Mouse (Mus musculus): ENCODE measurements at regions not wholly inside any gene's neighbourhood (a gene's known extent, or its start where the extent isn't known, plus 50 kb on each side); places are given as distances from the start of the nearest gene placed in this dataset.

DNA sequence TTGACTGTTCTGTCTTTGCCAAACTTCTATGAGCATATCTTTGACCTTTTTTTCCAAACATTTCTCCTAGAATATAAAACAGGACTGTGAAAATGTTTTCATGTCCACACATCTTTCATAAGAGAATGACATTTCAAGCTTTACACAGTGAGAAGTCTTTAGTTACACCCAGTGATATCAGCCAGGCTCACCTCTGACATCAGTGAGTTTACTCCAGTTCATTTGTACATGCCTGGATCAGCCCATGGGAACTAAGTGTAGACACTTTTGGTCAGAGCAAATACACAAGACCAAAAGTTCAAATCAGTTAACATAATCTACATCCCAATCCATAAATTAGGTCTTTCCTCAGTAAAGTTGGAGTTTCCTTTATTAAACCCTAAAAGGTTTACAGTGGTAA is 171.4 kb downstream of the Gm13691 start:
- intact Hi-C loops (cut with DNase I): no loop called here
- DNase-seq: no peak

- DNase-seq: no peak
- intact Hi-C loops (cut with DNase I): no loop called here
Observed at GRCm38 (mm10) chr2:84173450-84173849, 183.1 kb downstream of the Gm13691 start.

GRCm38 (mm10) chr2:84183624-84184287 is 193.4 kb downstream of the Gm13691 start:
- intact Hi-C loops (cut with DNase I): loop anchor here (2.0 kb wide), 5 partner anchors 45 to 245 kb away; no protein-coding TSS in a partner anchor
- no peak for DNase-seq

DNA sequence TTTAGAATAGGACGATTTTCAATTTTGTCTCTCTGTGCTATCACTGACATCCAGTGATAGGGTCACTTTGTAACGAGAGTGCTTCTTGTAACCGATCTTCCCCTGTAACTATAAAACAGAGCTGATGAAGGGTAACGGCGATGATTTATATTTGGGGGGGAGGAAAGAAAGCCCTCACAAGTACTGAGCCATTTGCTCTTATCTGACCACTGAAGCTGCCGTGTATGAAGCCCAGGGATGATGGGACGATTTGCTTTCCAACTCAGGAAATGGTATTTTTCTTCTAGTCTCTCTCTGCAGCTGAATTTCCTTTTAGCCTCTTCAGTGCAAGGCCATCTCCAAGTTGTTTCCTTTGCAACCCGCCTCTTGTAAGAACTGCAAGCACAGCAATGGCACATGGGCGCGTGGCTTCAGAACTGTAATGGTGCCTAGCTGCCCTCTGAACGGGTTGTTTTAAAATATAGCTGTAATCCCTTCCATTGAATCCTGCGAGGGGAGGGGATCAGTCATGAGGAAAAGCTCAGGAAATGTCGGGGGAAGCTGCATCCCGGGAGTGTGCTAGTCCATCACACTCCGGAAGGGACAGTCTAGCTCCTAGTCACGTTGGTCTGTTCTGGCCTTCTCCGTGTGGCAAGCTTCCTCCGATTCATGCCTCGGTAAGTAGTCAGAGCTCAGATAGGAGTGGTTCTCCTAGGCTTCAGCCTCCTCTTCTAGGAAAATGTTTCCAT is 194.1 kb downstream of the Gm13691 start:
- DNase-seq: peak; percentile 28 to 43
- intact Hi-C loops (cut with DNase I): loop anchor here (2.0 to 5.0 kb wide), 6 partner anchors 44 to 244 kb away; no protein-coding TSS in a partner anchor

- intact Hi-C loops (cut with DNase I): loop anchor here (2.0 to 5.0 kb wide), 6 partner anchors 44 to 244 kb away; no protein-coding TSS in a partner anchor
- DNase-seq: no peak
Observed at GRCm38 (mm10) chr2:84185016-84185330, 194.6 kb downstream of the Gm13691 start.

- intact Hi-C loops (cut with DNase I): loop anchor here (2.0 to 5.0 kb wide), 2 partner anchors 61 to 237 kb away; no protein-coding TSS in a partner anchor
- DNase-seq: peak; percentile 52 to 57
Observed at GRCm38 (mm10) chr2:84186126-84186701, 195.9 kb downstream of the Gm13691 start.

GRCm38 (mm10) chr2:84187456-84187855 is 197.1 kb downstream of the Gm13691 start:
- intact Hi-C loops (cut with DNase I): loop anchor here (2.0 to 5.0 kb wide), 2 partner anchors 60 to 235 kb away; no protein-coding TSS in a partner anchor
- DNase-seq: no peak

- intact Hi-C loops (cut with DNase I): loop anchor here (5.0 kb wide), 1 partner anchor 58 kb away; no protein-coding TSS in a partner anchor
- no peak for DNase-seq
Observed at GRCm38 (mm10) chr2:84189302-84189701, 198.9 kb downstream of the Gm13691 start.

- DNase-seq: no peak
- intact Hi-C loops (cut with DNase I): no loop called here
Observed at GRCm38 (mm10) chr2:84217116-84217515, 208.1 kb downstream of the Calcrl start.

DNA sequence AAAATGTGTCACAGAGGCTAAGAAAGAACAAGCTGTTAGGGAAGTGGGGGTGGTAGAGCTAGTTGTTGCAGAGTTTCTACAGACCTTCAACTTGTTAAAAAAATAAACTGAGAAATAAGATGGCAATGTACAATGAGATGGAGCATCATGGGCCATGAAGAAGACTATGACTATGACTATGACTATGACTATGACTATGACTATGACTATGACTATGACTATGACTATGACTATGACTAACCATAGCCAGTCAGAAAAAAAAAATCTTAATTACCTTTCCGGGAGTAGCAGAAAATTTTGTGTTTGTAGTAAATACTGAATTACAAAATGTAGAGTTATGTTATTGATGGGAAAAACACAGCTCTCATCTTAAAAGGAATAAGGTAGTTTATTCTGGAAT is 203.2 kb downstream of the Calcrl start:
- intact Hi-C loops (cut with DNase I): no loop called here
- no peak for DNase-seq

DNA sequence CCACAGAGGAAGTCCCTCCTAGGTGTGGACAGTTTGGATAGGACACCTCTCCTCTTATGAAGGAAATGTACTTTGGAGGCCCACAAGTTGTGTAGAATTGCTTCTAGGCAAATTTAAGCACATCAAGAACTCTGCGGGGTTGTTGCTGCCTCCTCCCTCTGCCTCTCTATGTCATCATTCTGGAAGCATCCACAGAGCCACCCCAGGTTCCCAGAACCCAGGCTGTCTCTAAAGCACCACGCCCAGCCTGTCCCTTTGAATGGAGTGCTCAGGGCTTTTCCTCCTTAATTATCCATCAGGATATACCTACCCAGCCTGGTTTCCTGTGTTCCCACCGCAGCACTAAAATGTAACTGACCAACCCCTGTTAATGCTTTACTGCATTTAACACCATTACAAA is 195.4 kb downstream of the Calcrl start:
- DNase-seq: peak; percentile 25 to 34
- intact Hi-C loops (cut with DNase I): loop anchor here (2.0 kb wide), 1 partner anchor 45 kb away; no protein-coding TSS in a partner anchor

GRCm38 (mm10) chr2:84235641-84236040 is 189.6 kb downstream of the Calcrl start:
- no peak for DNase-seq
- intact Hi-C loops (cut with DNase I): no loop called here

- DNase-seq: no peak
- intact Hi-C loops (cut with DNase I): no loop called here
Observed at GRCm38 (mm10) chr2:84241244-84241643, 184.0 kb downstream of the Calcrl start.

GRCm38 (mm10) chr2:84241986-84242385 is 183.2 kb downstream of the Calcrl start:
- intact Hi-C loops (cut with DNase I): no loop called here

GRCm38 (mm10) chr2:84245900-84246299 is 179.3 kb downstream of the Calcrl start:
- no peak for DNase-seq
- intact Hi-C loops (cut with DNase I): loop anchor here (5.0 kb wide), 1 partner anchor 59 kb away; no protein-coding TSS in a partner anchor

More at GRCm38 (mm10) chr2:84241986-84242385, 183.2 kb downstream of the Calcrl start:
- DNase-seq: no peak

DNA sequence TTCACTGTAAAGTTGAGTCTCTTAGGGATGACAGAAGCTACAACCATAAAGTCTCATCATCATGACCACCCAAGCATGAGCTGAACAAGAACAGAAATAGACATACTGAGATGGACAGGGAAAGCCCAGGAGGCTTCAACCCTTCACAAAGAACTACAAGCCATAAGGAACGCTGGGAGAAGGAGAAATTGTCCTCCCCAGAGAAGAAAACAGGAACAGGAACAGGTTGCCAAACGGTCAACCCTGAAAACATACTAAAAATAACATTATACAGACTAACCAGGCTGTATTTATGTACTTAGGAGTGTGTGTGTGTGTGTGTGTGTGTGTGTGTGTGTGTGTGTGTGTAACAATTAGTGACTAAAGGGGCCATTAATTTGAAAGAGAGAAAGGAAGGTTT is 178.6 kb downstream of the Calcrl start:
- DNase-seq: no peak
- intact Hi-C loops (cut with DNase I): loop anchor here (5.0 kb wide), 1 partner anchor 59 kb away; no protein-coding TSS in a partner anchor

DNA sequence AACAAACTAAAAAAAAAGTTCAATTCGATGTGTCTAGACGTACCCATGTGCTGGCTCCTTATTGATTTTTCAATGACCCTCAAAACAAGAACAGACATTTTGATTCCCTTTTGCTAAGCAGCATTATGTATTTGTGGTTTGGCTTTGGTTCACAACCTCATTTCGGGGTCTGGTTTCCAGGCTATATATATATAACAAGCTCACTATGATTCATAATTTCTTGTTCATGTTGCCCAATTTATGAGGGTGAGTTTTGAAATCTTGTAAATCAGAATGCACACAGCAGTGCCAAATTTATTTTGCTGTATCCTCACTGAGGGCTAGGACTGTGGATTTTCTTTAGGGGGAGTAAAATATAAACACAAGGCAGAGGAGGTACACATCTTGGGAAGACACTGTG is 177.0 kb downstream of the Calcrl start:
- intact Hi-C loops (cut with DNase I): loop anchor here (5.0 kb wide), 1 partner anchor 61 kb away; no protein-coding TSS in a partner anchor

DNA sequence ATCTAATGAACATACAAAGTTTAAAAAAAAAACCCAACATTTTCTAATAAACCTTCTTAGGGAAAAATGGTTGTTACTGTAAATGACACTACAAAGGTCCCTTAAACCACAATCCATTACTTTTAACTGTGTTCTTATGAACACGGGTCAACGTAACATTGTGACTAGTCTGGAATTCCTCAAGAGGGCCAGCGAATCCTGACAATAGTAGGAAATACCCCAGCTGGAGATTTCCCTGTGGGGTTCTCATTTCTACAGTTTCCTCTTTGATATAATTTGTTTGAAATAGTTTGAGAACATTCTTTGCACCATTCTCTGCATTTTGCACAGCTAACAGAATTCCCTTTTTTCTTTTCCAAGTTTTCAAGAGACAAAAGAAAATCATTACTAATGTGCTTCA is 175.3 kb downstream of the Calcrl start:
- DNase-seq: no peak
- intact Hi-C loops (cut with DNase I): loop anchor here (5.0 kb wide), 1 partner anchor 63 kb away; no protein-coding TSS in a partner anchor

More for the DNA sequence above, 177.0 kb downstream of the Calcrl start:
- DNase-seq: no peak

DNA sequence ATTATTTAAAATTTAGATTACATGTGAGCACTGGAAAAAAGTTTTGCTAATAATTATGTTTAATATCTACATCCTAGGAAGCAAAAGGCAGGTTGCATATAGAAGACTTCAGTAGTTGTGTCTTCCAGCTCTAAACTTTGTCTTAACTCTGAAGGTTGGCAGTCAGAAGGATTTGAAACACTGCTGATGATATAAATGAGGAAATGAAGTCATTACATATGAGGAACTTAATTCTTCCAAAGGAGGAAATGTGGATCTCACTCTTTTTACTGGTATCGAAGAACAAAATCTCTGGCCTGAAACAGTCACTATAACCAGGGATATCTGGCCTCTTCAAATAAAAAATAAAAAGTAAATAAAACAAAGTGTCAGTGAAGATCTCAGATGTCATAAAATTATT is 173.1 kb downstream of the Calcrl start:
- no peak for DNase-seq
- intact Hi-C loops (cut with DNase I): no loop called here

GRCm38 (mm10) chr2:84258339-84259006 is 166.7 kb downstream of the Calcrl start:
- intact Hi-C loops (cut with DNase I): loop anchor here (2.0 kb wide), 1 partner anchor 170 kb away; no protein-coding TSS in a partner anchor
- DNase-seq: no peak
